Mouse (Mus musculus): ENCODE results near the gene Fam178b.
A peak's percentile ranks its signal among the peaks of the same experiment; 100 is the strongest.

Gene Fam178b

DNA sequence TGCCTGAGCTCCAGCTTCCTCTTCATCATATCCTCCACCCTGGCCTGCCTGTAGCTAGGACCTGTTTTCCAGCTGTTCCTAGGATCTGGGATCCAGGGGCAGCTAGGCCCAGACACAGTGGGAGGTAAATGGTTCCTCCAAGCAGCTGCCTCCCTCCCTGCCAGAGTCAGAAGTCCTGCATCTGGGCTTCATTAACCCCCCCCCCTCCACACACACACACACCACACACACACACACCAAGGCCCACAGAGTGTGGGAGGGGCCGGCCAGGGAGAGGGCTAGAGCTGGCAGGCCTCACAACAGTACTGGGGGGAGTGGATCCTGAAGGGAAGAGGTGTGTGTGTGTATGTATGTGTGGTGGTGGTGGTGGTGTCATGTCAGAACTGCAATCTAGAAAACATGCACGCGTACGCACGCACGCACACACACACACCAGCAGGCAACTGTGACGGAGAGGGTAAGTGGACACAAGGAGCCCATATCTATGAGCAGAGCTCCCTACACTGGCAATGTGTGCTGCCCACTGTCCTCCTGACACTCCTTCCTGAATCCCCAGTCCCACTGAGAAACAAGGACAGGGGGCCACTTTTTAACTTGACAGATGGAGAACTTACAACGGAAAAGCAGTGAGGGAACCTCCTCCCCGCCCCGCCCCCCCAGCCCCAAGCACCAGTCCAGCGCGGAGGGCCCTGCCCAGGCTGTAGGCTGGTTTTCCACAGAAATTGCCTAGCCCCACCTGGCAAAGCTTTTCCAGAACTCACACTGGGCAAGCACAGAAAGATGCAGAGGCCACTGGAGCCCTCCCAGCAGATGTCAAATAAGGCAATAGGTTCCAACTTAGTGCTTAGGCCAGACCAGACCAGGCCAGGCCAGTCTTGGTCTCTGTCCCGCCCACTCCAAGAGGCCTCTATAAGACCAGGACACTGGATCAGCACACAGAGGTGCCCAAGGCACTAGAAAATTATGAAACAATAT is 94.2 kb downstream of the Fam178b start:
- peak; percentile 55 for DNase-seq (ENCODE audit: low read depth, low spot score)

DNA sequence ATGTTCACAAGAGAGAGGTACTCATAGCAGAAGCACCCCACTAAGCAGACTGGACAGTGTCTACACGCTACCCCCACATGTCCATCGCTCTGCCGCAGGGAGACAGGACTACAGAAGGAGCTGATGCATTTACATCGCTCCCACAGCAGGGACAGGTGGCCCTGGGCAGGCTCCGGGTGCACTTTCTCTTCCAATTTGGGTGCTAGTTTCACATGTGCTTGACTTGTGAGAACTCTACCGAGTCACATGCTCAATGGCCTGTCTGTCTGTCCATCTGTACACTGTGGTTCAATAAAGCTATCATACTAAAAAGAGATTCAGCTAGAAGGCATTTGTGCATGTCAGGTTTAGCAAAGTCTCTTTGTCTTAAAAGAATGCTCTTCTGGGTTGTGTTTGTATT is 95.1 kb downstream of the Fam178b start:
- no peak for DNase-seq (ENCODE audit: low read depth, low spot score)

DNA sequence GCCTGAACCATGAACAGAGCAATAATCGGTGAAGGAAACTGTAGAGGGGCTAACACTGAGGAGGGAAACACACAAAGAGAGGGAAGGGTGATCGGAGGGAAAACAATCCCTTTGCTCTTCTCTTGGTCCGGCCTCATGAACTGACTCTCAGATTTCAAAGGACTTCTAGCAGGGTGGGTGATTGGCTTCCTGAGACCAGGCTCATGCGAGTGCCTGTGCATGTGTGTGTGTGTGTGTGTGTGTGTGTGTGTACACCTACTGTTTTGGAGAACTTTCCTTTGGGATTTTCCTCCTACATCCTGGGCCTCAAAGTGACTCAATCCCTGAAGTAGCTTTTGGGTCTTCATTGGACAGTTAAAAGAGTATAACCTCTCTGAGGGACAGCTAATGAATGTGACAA is 96.7 kb downstream of the Fam178b start:
- DNase-seq (ENCODE audit: low read depth, low spot score) = no peak

DNA sequence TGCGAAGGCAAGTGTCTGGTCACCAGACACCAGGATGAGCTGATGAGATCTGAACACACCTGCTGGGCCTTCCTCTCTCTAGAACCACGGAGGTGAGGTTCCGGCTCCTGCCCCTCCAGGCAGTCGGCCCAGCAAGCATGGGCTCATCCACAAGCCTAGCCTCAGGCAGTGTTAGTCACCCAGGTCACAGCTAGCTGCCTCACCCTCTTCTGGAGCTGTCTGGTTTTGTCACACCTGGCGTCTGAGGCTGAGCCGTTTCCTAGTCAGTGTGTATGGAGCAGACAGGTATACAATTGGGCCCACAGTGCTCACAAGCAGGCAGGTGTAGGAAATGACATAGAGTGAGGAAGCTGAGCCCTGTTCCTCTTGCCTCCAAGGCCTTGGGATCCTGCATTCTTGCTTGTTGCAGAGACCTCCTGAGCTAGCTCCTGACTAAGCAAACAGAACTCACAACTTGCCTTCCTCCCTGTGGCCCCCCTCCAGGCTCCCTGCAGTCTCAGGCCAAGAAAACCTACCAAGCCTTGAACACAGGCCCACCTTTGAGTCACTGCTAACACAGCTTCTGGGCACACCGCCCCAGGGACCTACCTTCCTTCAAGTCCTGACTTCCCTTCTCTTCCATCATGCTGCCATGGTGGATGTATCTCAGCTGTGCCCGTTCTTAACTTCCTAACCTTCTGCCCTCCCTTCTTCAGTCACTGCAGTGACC is 99.4 kb downstream of the Fam178b start:
- no peak for DNase-seq (ENCODE audit: low read depth, low spot score)

DNA sequence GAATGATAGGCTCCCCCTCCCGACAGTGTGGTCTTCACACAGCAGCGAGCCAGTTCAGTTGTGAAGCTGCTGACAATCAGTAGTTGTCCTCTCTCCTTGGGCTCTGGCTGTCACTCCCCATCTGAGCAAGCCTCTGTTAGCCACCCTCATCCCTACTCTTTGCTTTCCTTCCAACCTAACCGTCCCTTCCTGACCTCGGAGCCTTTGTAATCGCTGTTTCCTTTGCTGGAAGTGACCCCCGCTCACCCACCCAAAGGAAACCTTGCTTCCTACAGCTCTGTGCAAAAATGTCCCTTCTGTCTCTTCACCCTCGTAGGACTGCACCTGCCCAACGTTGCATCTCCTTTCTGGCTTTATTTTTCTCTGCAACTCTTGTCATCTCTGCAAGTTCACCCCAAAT is 100.8 kb downstream of the Fam178b start:
- DNase-seq (ENCODE audit: low read depth, low spot score) = no peak

DNA sequence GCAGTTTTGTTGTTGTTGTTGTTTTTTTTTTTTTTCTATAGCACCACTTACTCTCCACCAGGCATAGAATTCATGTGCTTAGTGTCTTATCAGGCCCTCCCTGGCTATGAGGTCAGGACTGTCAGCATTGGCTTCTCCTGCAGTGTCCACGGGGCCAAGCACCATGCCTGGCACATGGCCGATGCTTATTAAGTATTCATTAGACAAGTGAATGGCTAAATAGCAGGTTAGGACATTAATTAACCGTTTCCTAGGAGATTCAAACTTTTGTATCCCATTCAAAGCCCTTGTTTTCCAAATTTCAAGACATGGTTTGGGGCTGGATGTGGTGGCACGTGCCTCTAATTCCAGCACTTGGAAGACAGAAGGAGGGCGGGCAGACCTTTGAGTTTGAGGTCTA is 101.7 kb downstream of the Fam178b start:
- no peak for DNase-seq (ENCODE audit: low read depth, low spot score)

DNA sequence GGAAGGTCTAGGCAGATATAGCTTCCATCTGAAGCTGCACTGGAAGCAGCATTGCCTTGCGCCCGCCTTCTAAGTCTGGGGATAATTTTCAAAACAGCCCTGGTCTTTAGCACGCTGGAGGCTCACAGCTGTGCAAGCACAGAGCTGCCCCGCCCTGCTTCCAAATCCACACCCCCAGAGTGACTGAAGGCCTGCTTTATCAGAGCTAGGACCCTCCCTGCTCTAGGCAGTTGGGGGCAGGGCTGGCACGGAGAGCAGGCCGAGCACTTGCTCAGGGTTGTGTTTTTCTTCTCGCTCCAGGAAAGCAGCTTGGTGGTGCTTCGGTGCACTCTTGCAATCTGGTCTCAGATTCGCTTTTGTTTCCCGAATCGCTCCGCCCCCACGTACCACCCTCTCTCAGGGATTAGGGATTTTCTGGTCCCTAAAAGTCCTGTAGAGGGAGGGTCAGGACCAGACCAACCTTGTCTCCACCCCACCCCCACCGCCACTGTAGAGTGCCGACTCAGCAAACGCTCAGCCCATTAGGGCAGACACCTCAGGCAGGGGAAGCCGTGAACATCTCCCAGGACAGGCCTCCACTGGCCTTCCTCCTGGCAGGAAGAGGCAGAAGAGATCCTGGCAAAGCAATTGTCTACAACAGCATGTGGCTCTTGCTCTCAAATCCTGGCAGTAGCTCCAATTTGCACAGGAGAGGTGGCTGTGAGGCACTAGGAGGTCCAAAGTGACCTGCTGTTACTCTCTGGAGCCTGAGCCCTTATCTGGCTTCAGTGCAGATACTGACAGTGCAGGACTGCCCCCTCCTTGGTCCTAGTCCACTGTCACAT is 102.4 kb downstream of the Fam178b start:
- peak; percentile 49 for DNase-seq (ENCODE audit: low read depth, low spot score)

DNA sequence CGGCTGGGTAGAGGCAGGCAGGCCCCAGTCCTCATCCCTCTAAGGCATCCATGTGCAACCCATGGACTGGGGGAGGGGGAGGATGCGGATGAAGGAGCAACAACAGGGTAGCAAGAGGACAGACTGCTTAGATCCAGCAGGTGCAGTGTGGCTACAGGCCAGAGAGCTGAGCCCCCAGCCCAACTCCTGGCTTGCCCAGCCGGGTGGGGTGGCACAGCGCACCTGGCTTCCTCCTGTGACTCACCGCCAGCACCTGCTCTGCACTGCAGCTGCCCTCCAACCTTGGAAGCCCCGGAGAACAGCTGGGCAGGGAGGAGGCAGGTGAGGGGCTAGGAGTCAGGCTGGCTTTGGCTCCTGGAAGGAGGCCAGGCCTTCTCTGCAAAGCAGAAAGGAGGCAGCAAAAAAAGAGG is 103.0 kb downstream of the Fam178b start:
- no peak for DNase-seq (ENCODE audit: low read depth, low spot score)

DNA sequence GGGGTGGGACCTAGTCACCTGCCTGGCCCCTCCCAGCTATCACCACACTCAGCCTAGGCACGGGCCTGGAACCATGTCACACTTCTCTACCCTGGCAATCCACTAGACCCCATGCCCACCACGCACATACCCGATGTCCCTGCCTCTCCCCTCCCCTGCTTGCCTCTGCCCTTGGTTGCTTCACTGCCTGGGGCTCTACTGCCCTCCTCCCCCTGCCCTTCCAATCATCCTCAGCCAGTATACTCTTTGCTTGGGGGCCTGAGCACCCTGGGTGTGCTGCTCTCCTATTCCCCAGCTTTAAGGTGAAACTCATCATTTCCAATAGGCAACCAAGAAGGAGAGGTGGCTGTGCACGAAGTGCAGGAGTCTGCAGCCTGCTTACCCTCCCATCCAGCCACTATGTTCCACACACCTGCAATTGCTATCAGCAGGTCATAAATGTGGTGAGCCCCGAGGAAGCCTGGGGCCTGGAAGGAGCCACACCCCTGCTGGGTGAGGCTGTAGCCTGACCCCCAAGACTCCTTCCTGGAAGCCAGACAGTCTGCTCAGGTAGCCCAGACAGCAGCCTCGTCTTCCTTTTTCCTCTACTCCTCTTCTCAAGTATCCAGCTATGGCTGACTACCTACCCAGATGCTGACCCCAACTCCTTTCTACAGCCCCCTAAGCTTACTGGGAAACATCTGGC is 105.8 kb downstream of the Fam178b start:
- DNase-seq (ENCODE audit: low read depth, low spot score) = no peak

DNA sequence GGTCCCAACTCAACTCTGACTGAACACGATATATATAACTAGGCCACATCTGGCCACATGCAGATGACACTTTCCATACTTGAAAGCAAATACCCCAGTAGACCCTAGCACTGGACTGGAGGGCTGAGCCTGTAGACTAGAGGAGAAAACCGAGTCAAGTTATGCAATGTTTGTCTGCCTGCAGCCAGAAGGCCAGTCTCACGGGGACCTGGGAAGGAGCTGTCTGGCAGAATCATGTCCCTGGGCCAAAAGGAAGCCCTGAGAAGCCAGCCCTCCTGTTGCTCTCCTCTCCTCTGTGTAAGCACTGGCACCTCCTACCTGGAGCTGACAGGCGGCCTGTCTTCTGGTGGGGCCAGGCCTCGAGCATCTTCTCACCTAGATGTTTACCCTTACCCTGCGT is 107.6 kb downstream of the Fam178b start:
- DNase-seq (ENCODE audit: low read depth, low spot score) = no peak

DNA sequence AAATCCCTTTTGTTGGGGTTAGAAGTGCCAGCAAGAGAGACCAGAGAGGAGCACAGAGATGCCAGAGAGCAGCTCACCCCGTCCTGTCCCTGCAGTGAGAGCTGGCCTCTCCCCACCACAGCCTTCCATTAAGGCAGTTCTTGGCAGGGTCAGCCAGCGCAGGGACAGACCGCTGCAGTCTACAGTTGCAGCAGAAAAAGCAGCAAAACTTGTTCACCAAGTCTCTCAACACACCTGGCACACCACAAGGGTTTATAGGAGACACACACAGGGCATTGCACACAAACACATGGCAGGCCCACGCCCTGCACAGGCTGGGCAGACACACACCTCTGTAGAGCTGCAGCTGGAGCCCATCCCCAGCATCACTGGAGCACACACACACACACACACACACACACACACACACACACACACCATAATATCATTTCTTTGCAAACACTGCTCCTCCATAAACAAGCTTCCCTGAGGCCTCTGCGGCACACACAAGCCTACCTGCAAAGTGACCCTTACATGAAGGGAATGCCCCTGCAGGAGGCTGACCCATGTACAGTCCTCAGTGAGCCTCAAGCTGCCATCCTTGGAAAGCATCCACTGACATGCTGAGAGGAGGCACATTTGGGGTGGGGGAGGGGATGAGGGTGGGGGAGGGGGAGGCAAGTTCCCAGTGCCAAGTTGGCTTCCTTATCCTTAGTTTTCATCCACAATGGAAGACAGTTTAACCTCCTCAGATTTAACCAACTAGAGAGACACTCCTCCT is 108.6 kb downstream of the Fam178b start:
- no peak for DNase-seq (ENCODE audit: low read depth, low spot score)

DNA sequence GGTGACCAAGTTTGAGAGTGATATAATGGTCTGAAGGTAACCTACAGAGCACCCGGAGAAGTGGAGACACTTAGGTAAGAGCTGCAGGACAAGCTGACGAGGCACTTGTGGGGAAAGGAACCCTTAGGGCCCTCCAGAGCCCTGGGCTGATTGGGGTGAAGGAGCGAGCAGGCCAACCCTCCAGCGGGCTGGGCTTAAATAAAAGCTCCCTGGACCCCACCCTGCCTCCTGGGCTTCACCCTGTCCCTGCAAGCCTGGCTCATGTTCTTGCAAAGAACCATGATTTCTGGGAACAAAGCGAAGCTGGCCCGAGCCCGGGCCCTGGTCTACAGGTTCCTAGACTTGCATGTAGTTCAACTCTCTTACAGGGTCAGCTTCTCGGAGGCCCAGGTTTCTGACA is 109.5 kb downstream of the Fam178b start:
- no peak for DNase-seq (ENCODE audit: low read depth, low spot score)

DNA sequence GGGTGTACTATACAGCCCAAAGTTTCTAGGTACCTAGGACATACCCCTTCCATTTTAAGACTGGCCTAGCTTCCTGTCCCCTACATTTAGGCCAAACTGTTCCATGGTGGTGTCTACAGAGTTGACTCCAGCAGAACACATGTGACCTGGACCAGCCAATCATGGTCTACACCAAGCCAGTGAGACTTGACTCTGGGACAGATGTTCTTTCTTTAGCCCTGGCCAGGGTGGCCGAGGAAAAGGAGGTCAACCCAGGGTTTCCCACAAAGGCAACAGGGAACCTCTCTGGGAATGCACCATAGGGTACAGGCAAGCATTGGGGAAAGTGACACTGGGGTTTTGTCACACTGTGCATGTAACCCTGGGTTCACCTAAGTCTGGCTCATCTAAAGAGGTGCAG is 110.3 kb downstream of the Fam178b start:
- no peak for DNase-seq (ENCODE audit: low read depth, low spot score)

DNA sequence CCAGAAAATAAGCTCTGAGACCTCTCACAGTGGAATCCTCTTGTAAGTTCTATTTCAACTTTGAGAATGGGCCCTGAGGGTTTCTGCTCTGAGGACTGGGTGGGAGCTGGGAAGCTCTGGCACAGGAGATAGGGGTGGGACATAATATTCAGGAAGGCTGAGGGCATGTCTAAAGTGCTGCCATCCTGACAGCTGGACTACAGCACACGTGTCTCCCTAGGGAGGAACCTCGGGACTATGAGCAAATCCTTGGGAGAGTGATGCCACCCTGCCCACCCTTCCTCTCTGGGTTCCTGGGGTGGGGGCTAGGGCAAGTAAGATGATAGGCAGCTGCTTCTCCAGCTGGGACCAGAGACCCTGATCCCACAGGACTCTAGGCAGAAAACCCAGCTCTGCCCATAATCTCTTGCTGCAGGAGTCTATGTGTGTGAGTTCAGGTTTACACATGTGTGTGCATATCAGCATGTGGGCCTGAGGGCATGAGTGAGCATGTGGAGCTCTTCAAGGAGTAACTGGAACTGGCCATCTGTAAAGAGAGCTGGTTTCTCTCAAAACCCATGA is 110.8 kb downstream of the Fam178b start:
- DNase-seq (ENCODE audit: low read depth, low spot score) = no peak

DNA sequence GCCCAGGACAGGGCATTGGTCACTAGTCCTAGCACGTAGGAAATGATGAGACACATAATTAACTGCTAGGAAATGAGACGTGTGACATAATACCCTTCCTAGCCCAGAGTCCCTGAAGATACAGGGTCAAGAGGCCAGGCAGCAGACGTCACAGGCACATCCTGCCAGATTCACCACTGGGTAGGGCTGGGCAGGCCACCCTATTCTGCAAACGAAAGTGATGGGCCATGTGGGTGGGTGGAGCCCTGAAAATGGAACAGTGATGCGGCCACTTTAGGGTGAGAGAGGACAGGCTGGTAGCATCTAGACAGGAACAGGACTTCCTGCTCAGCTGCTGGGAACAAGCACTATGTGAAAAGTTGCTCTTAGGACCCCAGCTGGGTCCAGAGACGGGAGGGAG is 111.4 kb downstream of the Fam178b start:
- no peak for DNase-seq (ENCODE audit: low read depth, low spot score)

DNA sequence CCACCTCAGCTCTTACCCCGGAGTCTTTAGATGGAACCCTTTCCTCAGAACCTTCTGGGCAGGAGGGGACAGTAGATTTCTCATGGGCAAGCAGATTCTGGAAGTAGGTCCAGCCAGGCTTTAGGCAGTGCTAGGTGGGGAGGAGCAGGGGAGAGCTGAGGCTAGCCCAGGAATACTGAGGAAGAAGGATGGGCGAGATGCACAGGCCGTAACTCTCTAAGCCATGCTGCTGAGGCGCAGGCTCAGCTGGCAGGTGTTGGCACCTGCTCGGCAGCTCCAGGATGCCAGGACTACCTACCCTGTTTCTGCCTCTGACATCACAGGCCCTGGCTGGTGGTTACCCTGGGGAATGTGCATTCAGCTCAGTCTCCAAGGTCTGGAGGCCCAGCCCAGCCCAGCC is 112.7 kb downstream of the Fam178b start:
- DNase-seq (ENCODE audit: low read depth, low spot score) = no peak

DNA sequence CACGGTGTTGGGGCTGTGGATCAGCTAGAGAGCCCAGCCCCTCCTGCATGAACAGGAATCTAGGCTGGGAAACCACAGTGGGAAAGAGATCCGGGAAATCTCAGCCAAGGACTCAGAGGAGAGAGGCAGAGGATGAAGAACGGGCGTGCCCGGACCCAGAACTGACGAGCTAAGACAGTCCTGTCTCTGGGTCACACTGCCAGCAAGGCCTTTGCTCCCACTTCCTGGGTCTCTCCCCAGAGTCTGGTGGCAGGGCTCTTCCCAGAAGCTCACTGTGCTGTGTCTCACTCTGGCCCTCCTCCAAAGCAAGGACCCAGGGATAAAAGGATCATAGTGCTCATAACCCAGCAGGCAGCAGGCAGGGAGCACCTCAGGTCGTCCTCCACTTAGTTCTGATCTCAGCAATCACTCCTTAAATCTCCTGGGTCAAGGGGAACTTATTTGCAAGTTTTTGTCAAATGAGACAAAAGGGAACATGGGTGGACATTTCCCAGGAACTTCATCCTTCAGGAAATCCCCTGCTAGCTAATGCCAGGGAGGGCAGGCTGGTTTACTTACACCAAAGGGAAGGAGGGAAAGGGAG is 113.2 kb downstream of the Fam178b start:
- DNase-seq (ENCODE audit: low read depth, low spot score) = peak; percentile 49

DNA sequence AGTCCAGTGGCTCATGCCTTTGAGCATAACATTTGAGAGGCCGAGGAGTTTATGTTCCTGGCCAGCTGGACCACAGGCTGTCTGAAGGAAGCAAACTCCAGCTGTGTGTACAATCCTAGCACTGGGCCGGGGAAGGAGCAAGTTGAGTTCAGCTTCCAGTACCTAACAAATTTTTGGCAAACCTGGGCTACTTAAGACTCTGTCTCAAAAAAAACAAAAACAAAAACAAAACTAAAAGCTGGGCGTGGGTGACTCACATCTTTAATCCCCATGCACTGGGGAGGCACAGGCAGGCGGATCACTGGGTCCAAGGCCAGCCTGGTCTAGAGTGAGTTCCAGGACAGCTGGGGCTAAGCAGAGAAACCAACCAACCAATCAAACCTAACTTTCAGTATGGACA is 114.2 kb downstream of the Fam178b start:
- peak; percentile 41 for DNase-seq (ENCODE audit: low read depth, low spot score)

DNA sequence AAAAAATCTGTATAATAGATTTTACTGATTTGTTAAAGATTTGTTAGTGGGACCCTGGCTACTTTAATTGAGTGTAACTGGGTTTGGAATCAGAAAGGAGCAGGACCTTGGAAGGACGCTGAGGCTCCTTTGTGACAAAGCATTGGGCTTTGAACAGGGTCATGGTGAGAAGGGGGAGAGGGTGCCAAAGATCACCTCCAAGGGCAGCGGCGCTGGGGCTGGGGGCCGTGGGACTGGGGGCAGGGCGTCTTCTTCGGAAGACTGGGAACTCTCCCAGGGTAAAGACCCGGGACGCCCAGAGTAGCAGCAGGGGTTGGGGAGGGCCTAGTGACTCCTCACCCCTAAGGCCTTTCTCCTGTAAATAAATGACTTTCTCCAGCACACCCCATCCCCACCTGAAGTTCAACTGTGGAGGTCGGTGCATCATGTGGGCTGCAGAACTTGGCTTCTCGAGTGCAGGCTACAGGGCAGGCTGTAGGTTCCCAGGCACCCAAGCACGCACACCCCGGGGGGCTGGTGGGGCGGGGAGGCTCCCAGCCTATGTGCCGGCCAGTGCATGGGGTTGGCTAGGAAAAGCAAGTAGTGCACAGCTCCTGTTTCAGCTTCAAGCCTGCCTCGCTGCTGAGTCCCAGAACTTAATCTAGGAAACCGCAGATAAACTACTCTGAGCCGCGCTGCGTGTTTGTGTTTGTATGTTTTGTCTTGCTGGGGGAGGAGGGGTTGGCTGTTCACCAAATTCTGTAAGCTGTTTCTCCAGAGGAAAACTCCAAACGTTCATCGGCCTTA is 115.0 kb downstream of the Fam178b start:
- no peak for DNase-seq (ENCODE audit: low read depth, low spot score)
